Mouse (Mus musculus): ENCODE data around the gene Bdh2. TPM values are rescaled to one million over a fixed set of nuclear protein-coding genes. Genes with fewer than 3 reads are reported as not detected.

Bdh2 gene
- polyA plus RNA-seq, 1 experiment, result 3.9 TPM

DNA sequence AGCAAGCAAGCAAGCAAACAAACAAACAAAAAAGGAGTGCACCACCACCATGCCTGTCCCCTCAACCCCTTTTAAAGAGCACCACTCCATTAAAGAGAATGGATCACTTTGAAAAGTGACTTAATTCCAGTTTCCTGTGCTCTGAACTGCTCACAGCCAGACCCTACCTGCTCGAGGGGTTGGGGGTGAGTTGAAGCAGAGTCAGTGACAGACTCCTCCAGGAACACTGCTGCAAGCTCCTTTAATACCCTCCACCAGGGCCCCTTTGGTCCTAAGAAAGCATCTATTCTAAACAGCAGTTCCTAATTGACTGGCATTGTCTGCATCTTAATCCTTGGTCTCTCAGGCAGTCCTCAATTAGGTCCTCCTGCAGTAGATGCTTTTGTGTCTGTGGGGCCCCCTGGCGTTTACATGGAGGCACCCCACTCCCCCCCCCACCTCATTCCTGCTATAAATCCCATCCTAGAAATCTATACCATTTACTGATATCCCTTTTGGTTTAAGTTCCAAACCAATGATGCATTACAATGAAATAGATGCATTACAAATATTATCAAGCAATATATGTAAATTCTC is 32.0 kb downstream of the Bdh2 start:
- Histone ChIP-seq H3K4me3 (no peak overlapping the region), H3ac (ENCODE audit: control insufficient read depth, insufficient read length) (no peak overlapping the region), H3K79me2 (ENCODE audit: control insufficient read depth, insufficient read depth) (no peaks in the 10 kb centered on the region), H3K4me2 (ENCODE audit: low read depth) (no peak overlapping the region), H3K27me3 (ENCODE audit: control insufficient read depth, insufficient read depth, insufficient read length) (no peaks in the 10 kb centered on the region), H3K36me3 (ENCODE audit: control insufficient read depth, insufficient read depth) (no peaks in the 10 kb centered on the region)
- TF ChIP-seq CEBPB (IDR thresholded peaks at IDR 0.05; ENCODE audit: insufficient read depth, poor library complexity, severe bottlenecking), result no peak

DNA sequence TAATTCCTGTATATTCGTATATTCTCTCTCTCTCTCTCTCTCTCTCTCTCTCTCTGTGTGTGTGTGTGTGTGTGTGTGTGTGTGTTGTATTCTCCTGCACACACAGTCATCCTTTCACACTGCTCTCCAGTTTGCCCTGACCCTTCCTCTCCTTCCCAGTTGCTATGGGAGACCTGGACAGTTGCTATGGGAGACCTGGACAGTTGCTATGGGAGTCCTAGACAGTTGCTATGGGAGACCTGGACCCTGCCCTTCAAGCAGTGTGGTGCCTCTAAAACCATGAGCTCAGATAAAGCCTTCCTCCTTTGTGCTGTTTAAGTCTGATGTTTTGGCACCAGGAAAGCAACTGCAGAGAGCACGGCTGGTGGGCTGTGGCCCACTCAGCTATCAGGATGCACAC is 32.7 kb downstream of the Bdh2 start:
- no peak overlapping the region for H3K4me3 ChIP-seq
- TF ChIP-seq TCF12 (IDR thresholded peaks at IDR 0.05; ENCODE audit: insufficient read depth, poor library complexity, severe bottlenecking) (no peak), USF1 (IDR thresholded peaks at IDR 0.05; ENCODE audit: low read depth) (no peak), SRF (IDR thresholded peaks at IDR 0.05; ENCODE audit: control insufficient read depth, insufficient read length, low read depth) (no peak), MAX (IDR thresholded peaks at IDR 0.05; ENCODE audit: low read depth) (no peak), TCF3 (IDR thresholded peaks at IDR 0.05; ENCODE audit: insufficient read length, low read depth) (no peak), MYOG (IDR thresholded peaks at IDR 0.05; ENCODE audit: control insufficient read depth in 1 of 3, insufficient read depth in 1 of 3, insufficient read length in 2 of 3, low read depth in 2 of 3) (no peak), MYOD1 (IDR thresholded peaks at IDR 0.05; ENCODE audit: control insufficient read depth in 1 of 3, insufficient read length in 2 of 3, low read depth in 2 of 3) (no peak), POLR2A (IDR thresholded peaks at IDR 0.05; ENCODE audit: insufficient read length, low read depth) (no peak), REST (IDR thresholded peaks at IDR 0.05; ENCODE audit: insufficient read depth, insufficient read length) (no peak), POLR2AphosphoS2 (IDR thresholded peaks at IDR 0.05; ENCODE audit: insufficient read length, low read depth) (no peak), CEBPB (IDR thresholded peaks at IDR 0.05; ENCODE audit: insufficient read depth, poor library complexity, severe bottlenecking) (no peak), E2F4 (IDR thresholded peaks at IDR 0.05; ENCODE audit: insufficient read depth) (no peak)
- H3ac ChIP-seq (ENCODE audit: control insufficient read depth, insufficient read length), result no peak overlapping the region

GRCm38 (mm10) chr3:135314811-135315210 is 33.8 kb downstream of the Bdh2 start:
- H3K4me3 ChIP-seq, result no peak overlapping the region

More for the DNA sequence above, 32.7 kb downstream of the Bdh2 start:
- no peaks in the 10 kb centered on the region for H3K36me3 ChIP-seq (ENCODE audit: control insufficient read depth, insufficient read depth)
- no peak overlapping the region for H3K4me2 ChIP-seq (ENCODE audit: low read depth)
- H3K27me3 ChIP-seq (ENCODE audit: control insufficient read depth, insufficient read depth, insufficient read length), result no peaks in the 10 kb centered on the region
- H3K79me2 ChIP-seq (ENCODE audit: control insufficient read depth, insufficient read depth), result no peaks in the 10 kb centered on the region

GRCm38 (mm10) chr3:135315720-135316425 is 34.9 kb downstream of the Bdh2 start:
- H3K27me3 ChIP-seq (ENCODE audit: control insufficient read depth, insufficient read depth, insufficient read length), result no peaks in the 10 kb centered on the region
- no peaks in the 10 kb centered on the region for H3K79me2 ChIP-seq (ENCODE audit: control insufficient read depth, insufficient read depth)
- TF ChIP-seq MAX (IDR thresholded peaks at IDR 0.05; ENCODE audit: low read depth), result no peak
- no peak overlapping the region for H3ac ChIP-seq (ENCODE audit: control insufficient read depth, insufficient read length)
- H3K4me3 ChIP-seq, result no peak overlapping the region
- H3K36me3 ChIP-seq (ENCODE audit: control insufficient read depth, insufficient read depth), result no peaks in the 10 kb centered on the region
- H3K4me2 ChIP-seq (ENCODE audit: low read depth), result no peak overlapping the region

More at GRCm38 (mm10) chr3:135314811-135315210, 33.8 kb downstream of the Bdh2 start:
- no peaks in the 10 kb centered on the region for H3K27me3 ChIP-seq (ENCODE audit: control insufficient read depth, insufficient read depth, insufficient read length)
- no peak overlapping the region for H3K4me2 ChIP-seq (ENCODE audit: low read depth)
- no peaks in the 10 kb centered on the region for H3K36me3 ChIP-seq (ENCODE audit: control insufficient read depth, insufficient read depth)
- H3ac ChIP-seq (ENCODE audit: control insufficient read depth, insufficient read length), result no peak overlapping the region
- no peaks in the 10 kb centered on the region for H3K79me2 ChIP-seq (ENCODE audit: control insufficient read depth, insufficient read depth)
- TF ChIP-seq SRF (IDR thresholded peaks at IDR 0.05; ENCODE audit: control insufficient read depth, insufficient read length, low read depth) (no peak), CEBPB (IDR thresholded peaks at IDR 0.05; ENCODE audit: insufficient read depth, poor library complexity, severe bottlenecking) (no peak), REST (IDR thresholded peaks at IDR 0.05; ENCODE audit: insufficient read depth, insufficient read length) (no peak), POLR2AphosphoS2 (IDR thresholded peaks at IDR 0.05; ENCODE audit: insufficient read length, low read depth) (no peak), MYOD1 (IDR thresholded peaks at IDR 0.05; ENCODE audit: control insufficient read depth in 1 of 3, insufficient read length in 2 of 3, low read depth in 2 of 3) (no peak), POLR2A (IDR thresholded peaks at IDR 0.05; ENCODE audit: insufficient read length, low read depth) (no peak), MYOG (IDR thresholded peaks at IDR 0.05; ENCODE audit: control insufficient read depth in 1 of 3, insufficient read depth in 1 of 3, insufficient read length in 2 of 3, low read depth in 2 of 3) (no peak), E2F4 (IDR thresholded peaks at IDR 0.05; ENCODE audit: insufficient read depth) (no peak), TCF3 (IDR thresholded peaks at IDR 0.05; ENCODE audit: insufficient read length, low read depth) (no peak), TCF12 (IDR thresholded peaks at IDR 0.05; ENCODE audit: insufficient read depth, poor library complexity, severe bottlenecking) (no peak), USF1 (IDR thresholded peaks at IDR 0.05; ENCODE audit: low read depth) (no peak), MAX (IDR thresholded peaks at IDR 0.05; ENCODE audit: low read depth) (no peak)

- no peaks in the 10 kb centered on the region for H3K36me3 ChIP-seq (ENCODE audit: control insufficient read depth, insufficient read depth)
- H3K79me2 ChIP-seq (ENCODE audit: control insufficient read depth, insufficient read depth), result no peaks in the 10 kb centered on the region
- H3ac ChIP-seq (ENCODE audit: control insufficient read depth, insufficient read length), result no peak overlapping the region
- TF ChIP-seq E2F4 (IDR thresholded peaks at IDR 0.05; ENCODE audit: insufficient read depth) (no peak), MAX (IDR thresholded peaks at IDR 0.05; ENCODE audit: low read depth) (no peak), POLR2AphosphoS2 (IDR thresholded peaks at IDR 0.05; ENCODE audit: insufficient read length, low read depth) (no peak), MYOG (IDR thresholded peaks at IDR 0.05; ENCODE audit: control insufficient read depth in 1 of 3, insufficient read depth in 1 of 3, insufficient read length in 2 of 3, low read depth in 2 of 3) (no peak), USF1 (IDR thresholded peaks at IDR 0.05; ENCODE audit: low read depth) (no peak), CEBPB (IDR thresholded peaks at IDR 0.05; ENCODE audit: insufficient read depth, poor library complexity, severe bottlenecking) (no peak), REST (IDR thresholded peaks at IDR 0.05; ENCODE audit: insufficient read depth, insufficient read length) (no peak), POLR2A (IDR thresholded peaks at IDR 0.05; ENCODE audit: insufficient read length, low read depth) (no peak)
- no peak overlapping the region for H3K4me3 ChIP-seq
- no peaks in the 10 kb centered on the region for H3K27me3 ChIP-seq (ENCODE audit: control insufficient read depth, insufficient read depth, insufficient read length)
- H3K4me2 ChIP-seq (ENCODE audit: low read depth), result no peak overlapping the region
Observed at GRCm38 (mm10) chr3:135318331-135318730, 37.3 kb downstream of the Bdh2 start.
